Mouse (Mus musculus) kidney, adult 2 months (tissue): ENCODE measurements around the gene Limk2. TPM values are rescaled to one million over a fixed set of nuclear protein-coding genes. Genes with fewer than 3 reads are reported as not detected.

ENCODE experiments used
- DNase-seq: peaks from one replicate; pipeline ENCODE4 v3.0.0; 2021
- H3K27ac ChIP-seq: fragments of 200-500 bp; 2 replicates; pipeline ENCODE4 v1.5.1; 2012; ENCODE audit warnings: low read depth, low read length, control low read depth, inconsistent platforms; ENCODE audit not compliant: insufficient read depth
- H3K27me3 ChIP-seq: fragments of 200-500 bp; replicated peaks from 2 replicates; pipeline ENCODE4 v1.6.1; 2012; ENCODE audit warnings: mild to moderate bottlenecking, moderate library complexity, low read length, inconsistent platforms; ENCODE audit not compliant: control insufficient read depth, insufficient read depth
- H3K36me3 ChIP-seq: fragments of 200-500 bp; 2 replicates; pipeline ENCODE4 v1.6.1; 2012; ENCODE audit warnings: mild to moderate bottlenecking, moderate library complexity, low read length, inconsistent platforms; ENCODE audit not compliant: control insufficient read depth, insufficient read depth
- H3K4me1 ChIP-seq: fragments of 200-500 bp; 2 replicates; pipeline ENCODE4 v1.6.1; 2011; ENCODE audit warnings: low read length; ENCODE audit not compliant: control insufficient read depth, insufficient read depth
- H3K4me3 ChIP-seq: fragments of 200-500 bp; 2 replicates; pipeline ENCODE4 v1.5.1; 2011; ENCODE audit warnings: mild to moderate bottlenecking, low read depth, low read length, control low read depth; ENCODE audit not compliant: insufficient read depth
- CTCF ChIP-seq: fragments of 200-500 bp; conservative IDR thresholded peaks from 2 replicates; pipeline ENCODE4 v1.5.1; 2011; ENCODE audit warnings: low read depth, mild to moderate bottlenecking, control low read depth, low read length, moderate library complexity, mixed read lengths; ENCODE audit not compliant: insufficient read depth, insufficient read length
- POLR2A ChIP-seq: fragments of 200-500 bp; IDR thresholded peaks from one replicate; pipeline ENCODE4 v1.6.1; 2011; ENCODE audit warnings: low read depth, low read length, control low read depth
- WGBS: fragments of 180-500 bp; shearing (Covaris S2); methylation state at CpG from one replicate; pipeline ENCODE4 v1.1.7; 2018; 5-methylcytosine and 5-hydroxymethylcytosine counted together
- polyA plus RNA-seq: library from polyadenylated mRNA; depleted of rRNA; stranded (reverse); fragments of >200 nt; gene quantifications from 2 replicates; pipeline ENCODE4 v1.2.3, GENCODE M21; 2012

Gene Limk2
- polyA plus RNA-seq, 1 experiment, result 48.7 TPM

DNA sequence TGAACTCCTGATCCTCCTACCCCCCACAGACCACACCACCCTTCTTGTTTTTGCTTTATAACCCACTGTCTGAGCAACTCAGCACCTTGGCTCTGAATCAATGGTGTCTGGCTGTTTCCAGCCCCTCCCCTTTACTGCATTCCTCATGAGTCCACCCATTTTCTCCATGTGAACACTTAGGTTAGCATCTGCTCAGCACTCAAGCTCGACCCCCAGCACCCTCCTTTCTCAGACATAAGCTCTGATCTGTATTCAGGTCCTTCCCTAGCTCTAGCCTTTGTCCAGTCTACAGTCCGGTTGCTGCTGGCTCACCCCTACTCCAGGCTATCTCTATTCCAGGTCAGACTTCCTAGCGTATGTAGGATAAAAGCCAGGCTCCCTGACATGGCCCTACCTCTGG is 12.9 kb downstream of the Limk2 start:
- DNase-seq, result no peak
- no peaks in the 10 kb centered on the region for H3K27me3 ChIP-seq
- TF ChIP-seq POLR2A (no peak), CTCF (no peak)
- WGBS, result 83% methylated on average over 3 of the region's 3 CpGs
- no peak overlapping the region for H3K4me3 ChIP-seq
- H3K27ac ChIP-seq, result no peak overlapping the region
- no peaks in the 10 kb centered on the region for H3K36me3 ChIP-seq
- peaks cover 8% of the 10 kb centered on the region for H3K4me1 ChIP-seq

DNA sequence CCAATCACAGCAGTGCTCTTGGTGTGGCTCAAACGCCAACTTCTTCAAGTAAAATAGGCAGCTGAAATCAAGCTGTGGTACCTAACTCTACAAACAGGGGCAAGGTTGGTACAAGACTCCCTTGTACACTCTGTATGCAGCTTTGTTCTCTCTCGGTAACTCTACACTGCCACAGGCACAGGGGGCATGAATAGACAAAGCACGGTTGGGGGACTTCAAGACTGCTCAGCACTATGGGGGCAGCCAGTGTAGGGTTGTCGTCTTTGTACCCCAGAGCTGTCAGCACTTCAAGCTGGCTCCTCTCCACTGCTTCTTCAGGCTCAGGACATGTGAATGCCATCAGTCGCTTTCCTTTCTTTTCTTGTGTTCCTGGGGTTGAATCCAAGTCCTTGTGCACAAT is 14.5 kb downstream of the Limk2 start:
- no peaks in the 10 kb centered on the region for H3K36me3 ChIP-seq
- DNase-seq, result no peak
- H3K27ac ChIP-seq, result no peak overlapping the region
- H3K4me1 ChIP-seq, result peaks cover 8% of the 10 kb centered on the region
- no peaks in the 10 kb centered on the region for H3K27me3 ChIP-seq
- no peak for TF ChIP-seq CTCF
- no peak for TF ChIP-seq POLR2A
- WGBS, result 70% methylated on average over 5 of the region's 5 CpGs
- no peak overlapping the region for H3K4me3 ChIP-seq

GRCm38 (mm10) chr11:3392526-3392925 is 16.5 kb downstream of the Limk2 start:
- Histone ChIP-seq H3K36me3 (no peaks in the 10 kb centered on the region), H3K4me3 (no peak overlapping the region), H3K27ac (peak overlapping the region; percentile 51), H3K4me1 (peaks cover 8% of the 10 kb centered on the region), H3K27me3 (no peaks in the 10 kb centered on the region)
- 32% methylated on average over 8 of the region's 8 CpGs for WGBS
- TF ChIP-seq CTCF, result no peak
- peak; percentile 58 for DNase-seq

GRCm38 (mm10) chr11:3390789-3391188 is 18.2 kb downstream of the Limk2 start:
- no peak for TF ChIP-seq CTCF
- TF ChIP-seq POLR2A, result no peak
- Histone ChIP-seq H3K27me3 (no peaks in the 10 kb centered on the region), H3K27ac (no peak overlapping the region), H3K4me1 (peaks cover 8% of the 10 kb centered on the region), H3K4me3 (no peak overlapping the region), H3K36me3 (no peaks in the 10 kb centered on the region)
- WGBS, result 65% methylated on average over 5 of the region's 5 CpGs
- DNase-seq, result no peak

DNA sequence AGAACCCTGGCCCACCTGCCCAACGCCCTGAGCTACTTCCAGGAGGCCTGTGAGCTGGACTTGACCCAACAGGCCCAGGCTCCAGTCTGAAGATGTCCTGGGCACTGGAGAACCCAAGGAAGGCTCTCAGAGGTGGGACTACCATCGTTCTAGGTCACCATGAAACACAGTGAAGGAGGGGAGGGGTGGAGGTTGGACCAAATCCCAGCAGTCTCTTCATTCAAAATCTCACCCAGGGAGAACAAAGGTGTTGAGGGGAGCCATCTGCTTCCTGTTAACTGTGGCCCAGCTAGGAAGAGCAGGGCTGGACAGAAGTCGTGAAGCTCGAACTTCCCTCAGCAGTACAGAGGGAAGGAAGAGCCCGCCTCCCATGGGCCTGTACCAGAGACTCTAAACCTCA is 19.0 kb downstream of the Limk2 start:
- no peak for DNase-seq
- no peak overlapping the region for H3K4me3 ChIP-seq
- H3K27me3 ChIP-seq, result no peaks in the 10 kb centered on the region
- WGBS, result 73% methylated on average over 5 of the region's 5 CpGs
- peaks cover 8% of the 10 kb centered on the region for H3K4me1 ChIP-seq
- no peak overlapping the region for H3K27ac ChIP-seq
- no peak for TF ChIP-seq POLR2A
- no peak for TF ChIP-seq CTCF
- H3K36me3 ChIP-seq, result no peaks in the 10 kb centered on the region

DNA sequence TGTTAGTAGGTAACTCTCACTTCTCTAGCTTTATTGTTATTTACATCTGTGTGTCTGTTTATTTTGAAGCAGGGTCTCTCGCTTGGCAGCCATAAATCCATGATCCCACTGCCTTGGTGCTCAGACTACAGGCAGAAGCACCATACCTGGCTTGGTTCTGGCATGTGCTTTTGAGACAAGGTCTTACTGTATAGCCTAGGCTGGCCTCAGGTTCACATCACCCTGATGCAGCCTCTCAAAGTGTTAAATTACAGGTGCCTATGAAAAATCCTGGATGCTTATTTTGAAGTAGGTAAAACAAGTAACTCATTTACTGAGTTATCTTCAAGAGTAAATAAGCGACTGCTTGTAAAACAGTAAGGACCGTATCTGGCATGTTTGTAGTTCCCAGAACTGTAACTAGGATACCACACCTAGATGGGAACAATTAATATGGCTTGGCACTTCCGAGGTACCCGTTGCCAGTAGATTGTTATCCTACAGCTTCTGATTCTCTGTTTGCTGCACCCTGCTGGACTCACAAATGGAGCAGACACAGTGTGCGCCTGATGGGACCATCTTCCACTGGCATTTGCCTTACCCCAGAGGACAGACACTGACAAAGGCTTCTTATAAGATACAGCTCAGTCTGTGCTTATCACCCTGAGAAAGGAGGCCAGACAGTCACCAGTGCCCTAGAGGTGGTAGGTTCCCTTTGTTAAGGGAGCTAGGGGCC is 21.4 kb downstream of the Limk2 start:
- Histone ChIP-seq H3K36me3 (no peaks in the 10 kb centered on the region), H3K27ac (no peak overlapping the region), H3K27me3 (no peaks in the 10 kb centered on the region), H3K4me3 (no peak overlapping the region), H3K4me1 (peaks cover 3% of the 10 kb centered on the region)
- no peak for DNase-seq
- 73% methylated on average over 6 of the region's 6 CpGs for WGBS
- TF ChIP-seq POLR2A, result no peak
- TF ChIP-seq CTCF, result no peak

DNA sequence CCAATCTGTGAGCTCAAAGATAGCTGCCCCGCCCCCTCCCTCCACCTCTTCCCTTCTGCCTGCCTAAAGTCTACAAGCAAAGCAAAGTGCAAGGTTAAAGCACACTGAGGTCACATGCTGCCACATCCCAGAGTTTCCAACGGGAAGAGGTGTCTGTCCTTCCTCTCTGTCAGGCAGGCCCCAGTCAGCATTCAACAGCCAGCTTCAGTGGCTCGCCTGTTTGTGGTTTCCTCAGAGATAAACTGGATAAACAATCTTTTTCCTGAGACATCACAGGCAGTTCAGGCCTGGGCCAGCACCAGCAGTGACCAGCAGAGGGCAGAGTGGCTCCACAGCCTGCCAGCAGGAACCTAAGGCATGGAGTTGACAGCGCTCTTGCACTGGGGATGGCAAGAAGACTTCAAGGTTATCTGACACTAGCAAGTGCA is 22.0 kb downstream of the Limk2 start:
- Histone ChIP-seq H3K4me3 (no peak overlapping the region), H3K27ac (no peak overlapping the region), H3K4me1 (peaks cover 3% of the 10 kb centered on the region; the same call in 1 of the 2 replicates), H3K27me3 (no peaks in the 10 kb centered on the region), H3K36me3 (no peaks in the 10 kb centered on the region)
- WGBS, result 16% methylated on average over 4 of the region's 4 CpGs
- peak; percentile 87 for DNase-seq
- TF ChIP-seq CTCF (peak; percentile 99), POLR2A (no peak)
